ENCODE assay signal across 14 mouse cellular contexts in the genomic region with DNA sequence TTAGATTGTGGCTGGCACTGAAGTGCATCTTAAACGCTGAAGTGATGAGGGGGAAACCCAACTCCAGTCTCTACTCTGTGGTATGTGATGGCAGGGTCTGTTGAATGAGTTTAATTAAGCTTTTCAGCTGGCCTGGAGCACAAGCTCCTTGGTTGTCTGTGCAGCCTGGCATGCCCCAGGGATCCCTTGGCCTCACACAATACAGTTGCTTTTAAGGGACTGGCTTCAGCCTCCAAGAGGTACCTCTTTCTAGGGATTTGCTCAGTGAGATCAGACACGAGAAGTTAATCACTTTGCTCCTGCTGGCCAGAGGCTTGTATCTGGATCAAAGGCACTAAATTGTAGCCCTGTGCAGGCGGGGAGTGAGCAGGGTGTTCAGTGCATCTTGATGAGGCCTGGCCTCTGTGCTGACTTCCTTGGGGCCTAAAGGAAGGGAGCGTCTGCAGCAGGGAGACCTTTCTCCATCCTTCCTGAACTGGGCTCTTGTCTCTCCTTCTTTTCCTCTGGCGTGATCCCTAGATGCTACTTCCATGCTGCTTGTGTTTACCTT. TPM values are rescaled to one million over a fixed set of nuclear protein-coding genes. Genes with fewer than 3 reads are reported as not detected.
A peak's percentile ranks its signal among the peaks of the same experiment; 100 is the strongest.
DNase-seq lines count a peak whose midpoint lies in the region; ATAC-seq lines count a peak whose summit lies in the region.
"Had no signal": no experiment of that assay in that cellular context is flagged by ENCODE, and none has a peak within 500 bp of the region (broad histone marks: within the 10 kb centered on the region; RNA-seq: fewer than 3 reads in every experiment).

No protein-coding gene starts in this region.

- WGBS in neural tube, embryonic 11.5 days = 64% methylated on average over 5 of the region's 5 CpGs
- 16% methylated on average over 5 of the region's 5 CpGs for WGBS in forebrain, embryonic 16.5 days
- 35% methylated on average over 5 of the region's 5 CpGs for whole genome bisulfite sequencing in midbrain, embryonic 12.5 days
- 63% methylated on average over 5 of the region's 5 CpGs for WGBS in heart, embryonic 10.5 days

- H3K4me3 ChIP-seq in neural tube, embryonic 11.5 days (ENCODE audit: low read depth, low read length) = no peak overlapping the region
- no peak overlapping the region for H3K4me3 ChIP-seq in forebrain, embryonic 16.5 days (replicated peaks; ENCODE audit: low read length)
- no peak overlapping the region for H3K4me3 ChIP-seq in midbrain, embryonic 12.5 days
- no peak overlapping the region for H3K4me3 ChIP-seq in heart, embryonic 10.5 days
- H3K4me3 ChIP-seq: gastrocnemius, adult 2 months; kidney, embryonic 15.5 days; liver, embryonic 13.5 days had no signal

- peak; percentile 10 for DNase-seq in neural tube, embryonic 11.5 days (ENCODE audit: low spot score)
- DNase-seq in neural tube, embryonic 10.5 days (ENCODE audit: extremely low spot score, low spot score) = no peak
- DNase-seq in left cerebral cortex, postnatal 10 days (ENCODE audit: extremely low spot score in 1 of 2, low spot score in 2 of 2) = no peak
- DNase-seq in cerebellum, adult 8-10 months = no peak
- no peak for DNase-seq in heart, embryonic 10.5 days (ENCODE audit: low spot score)
- DNase-seq: cerebellum, adult 11 months; gastrocnemius, adult 2 months; heart, postnatal 14 days; liver, embryonic 13.5 days; lung, postnatal 10 days had no signal

- no peak for ATAC-seq in neural tube, embryonic 11.5 days (ENCODE audit: insufficient read depth, low FRiP score, low TSS enrichment)
- ATAC-seq in forebrain, embryonic 16.5 days = peak; percentile 41
- ATAC-seq in midbrain, embryonic 12.5 days (ENCODE audit: low FRiP score, low read depth) = peak; percentile 28
- ATAC-seq in activated CD4-positive, CD25-positive, alpha-beta regulatory T cell, adult 4 months = no peak

- no peaks in the 10 kb centered on the region for H3K4me1 ChIP-seq in neural tube, embryonic 11.5 days (ENCODE audit: control insufficient read depth, insufficient read depth, low read length)
- peaks cover 9% of the 10 kb centered on the region for H3K4me1 ChIP-seq in forebrain, embryonic 16.5 days (replicated peaks; ENCODE audit: control insufficient read depth, insufficient read depth, low read length)
- H3K4me1 ChIP-seq in midbrain, embryonic 12.5 days = peaks cover 16% of the 10 kb centered on the region
- peaks cover 40% of the 10 kb centered on the region for H3K4me1 ChIP-seq in heart, embryonic 10.5 days
- H3K4me1 ChIP-seq: liver, embryonic 13.5 days had no signal

- no peaks in the 10 kb centered on the region for H3K9me3 ChIP-seq in neural tube, embryonic 11.5 days (ENCODE audit: control insufficient read depth, low read length)
- H3K9me3 ChIP-seq in forebrain, embryonic 16.5 days (ENCODE audit: control insufficient read depth, low read length) = no peaks in the 10 kb centered on the region
- H3K9me3 ChIP-seq in midbrain, embryonic 12.5 days = no peaks in the 10 kb centered on the region
- no peaks in the 10 kb centered on the region for H3K9me3 ChIP-seq in heart, embryonic 10.5 days
- H3K9me3 ChIP-seq: kidney, embryonic 15.5 days; liver, embryonic 13.5 days had no signal

- H3K36me3 ChIP-seq in neural tube, embryonic 11.5 days (ENCODE audit: control insufficient read depth, insufficient read depth, low read length) = peaks cover 5% of the 10 kb centered on the region; the same call in 1 of the 2 replicates
- H3K36me3 ChIP-seq in forebrain, embryonic 16.5 days (ENCODE audit: control insufficient read depth, insufficient read depth) = peaks cover 14% of the 10 kb centered on the region; the same call in 1 of the 2 replicates
- peaks cover 34% of the 10 kb centered on the region for H3K36me3 ChIP-seq in midbrain, embryonic 12.5 days
- H3K36me3 ChIP-seq in heart, embryonic 10.5 days = peaks cover 35% of the 10 kb centered on the region

- H3K4me2 ChIP-seq in neural tube, embryonic 11.5 days (ENCODE audit: low read depth) = no peak overlapping the region
- H3K4me2 ChIP-seq in forebrain, embryonic 16.5 days (ENCODE audit: low read length) = no peak overlapping the region
- no peak overlapping the region for H3K4me2 ChIP-seq in midbrain, embryonic 12.5 days (replicated peaks)
- H3K4me2 ChIP-seq: kidney, embryonic 15.5 days; liver, embryonic 13.5 days had no signal

- no peaks in the 10 kb centered on the region for H3K27me3 ChIP-seq in neural tube, embryonic 11.5 days (ENCODE audit: control insufficient read depth, insufficient read depth, low read length)
- no peaks in the 10 kb centered on the region for H3K27me3 ChIP-seq in forebrain, embryonic 16.5 days (replicated peaks; ENCODE audit: control insufficient read depth, insufficient read depth, low read length)
- no peaks in the 10 kb centered on the region for H3K27me3 ChIP-seq in midbrain, embryonic 12.5 days
- no peaks in the 10 kb centered on the region for H3K27me3 ChIP-seq in heart, embryonic 10.5 days (ENCODE audit: insufficient read depth, poor library complexity, severe bottlenecking)
- H3K27me3 ChIP-seq: kidney, embryonic 15.5 days; liver, embryonic 13.5 days had no signal

- intact Hi-C loops in left cerebral cortex, postnatal 10 days (cut with DNase I) = no loop called here

- H3K9ac ChIP-seq in neural tube, embryonic 11.5 days (ENCODE audit: low read length) = no peak overlapping the region
- H3K9ac ChIP-seq in forebrain, embryonic 16.5 days (replicated peaks; ENCODE audit: low read depth, low read length) = no peak overlapping the region
- no peak overlapping the region for H3K9ac ChIP-seq in midbrain, embryonic 12.5 days (replicated peaks)
- H3K9ac ChIP-seq: kidney, embryonic 15.5 days; liver, embryonic 13.5 days had no signal

- no peak overlapping the region for H3K27ac ChIP-seq in neural tube, embryonic 11.5 days (ENCODE audit: low read depth, low read length)
- H3K27ac ChIP-seq in forebrain, embryonic 16.5 days (ENCODE audit: low read length) = no peak overlapping the region
- peak overlapping the region; percentile 60 for H3K27ac ChIP-seq in midbrain, embryonic 12.5 days (replicated peaks)
- H3K27ac ChIP-seq in heart, embryonic 10.5 days = no peak overlapping the region
- H3K27ac ChIP-seq: liver, embryonic 13.5 days had no signal

RNA-seq across cellular contexts. Expression of gene Jade1, which starts 48.0 kb away (rescaled TPM):
- polyA plus RNA-seq in neural tube, embryonic 11.5 days (2014; fragmentation: Nextera tagmentation; extraction: Ambion mirVana) = 14.0 and 15.6 TPM in 2 replicates
- polyA plus RNA-seq in forebrain, embryonic 16.5 days (2015; fragmentation: Nextera tagmentation; extraction: Ambion mirVana) = 20.7 and 23.6 TPM in 2 replicates
- polyA plus RNA-seq in midbrain, embryonic 12.5 days (2016; fragmentation: Nextera tagmentation; extraction: Ambion mirVana) = 19.5 and 19.7 TPM in 2 replicates
- 1 to 10 TPM; 7.4 to 7.6 TPM for polyA plus RNA-seq in activated CD4-positive, CD25-positive, alpha-beta regulatory T cell, adult 4 months (2017; shearing (Covaris generic))
- total RNA-seq in left cerebral cortex, postnatal 10 days (2021) = 10 to 100 TPM; 23.0 to 25.3 TPM
- 13.1 and 17.8 TPM in 2 replicates for polyA plus RNA-seq in heart, embryonic 10.5 days (2016; fragmentation: Nextera tagmentation; extraction: Ambion mirVana)

Comparison
In these comparisons a context has a peak if more than half of its experiments do, and no peak if none do; other contexts are left out.
1. ATAC-seq: peak in forebrain, embryonic 16.5 days (single experiment) and midbrain, embryonic 12.5 days (single experiment); none in neural tube, embryonic 11.5 days (single experiment) and activated CD4-positive, CD25-positive, alpha-beta regulatory T cell, adult 4 months (single experiment).